Mouse (Mus musculus) hindbrain, postnatal 0 days (tissue): ENCODE data around the gene Gm20388. TPM values are rescaled to one million over a fixed set of nuclear protein-coding genes. Genes with fewer than 3 reads are reported as not detected.
A peak's percentile ranks its signal among the peaks of the same experiment; 100 is the strongest.

Experiments
- ATAC-seq: fragments of 200-750 bp; cut with Nextera tagmentation; 2 replicates; pipeline ENCODE4 v1.8.0; 2017; ENCODE audit warnings: mild to moderate bottlenecking, moderate TSS enrichment, moderate library complexity
- DNase-seq: peaks from one replicate; pipeline ENCODE4 v3.0.0-alpha.2; 2015; ENCODE audit warnings: low spot score
- H3K27ac ChIP-seq: fragments of 300-500 bp; sonication (generic); 2 replicates; pipeline ENCODE4 v1.5.1; 2014; ENCODE audit warnings: mild to moderate bottlenecking
- H3K27me3 ChIP-seq: fragments of 300-500 bp; sonication (generic); 2 replicates; pipeline ENCODE4 v1.6.1; 2014; ENCODE audit warnings: low read length, mixed read lengths; ENCODE audit not compliant: insufficient read depth
- H3K36me3 ChIP-seq: fragments of 300-500 bp; sonication (generic); 2 replicates; pipeline ENCODE4 v1.6.1; 2014; ENCODE audit warnings: low read length, mixed read lengths; ENCODE audit not compliant: insufficient read depth
- H3K4me1 ChIP-seq: fragments of 300-500 bp; sonication (generic); 2 replicates; pipeline ENCODE4 v1.6.1; 2014; ENCODE audit warnings: antibody characterized with exemption, low read length, mixed read lengths; ENCODE audit not compliant: insufficient read depth
- H3K4me2 ChIP-seq: fragments of 300-500 bp; sonication (generic); 2 replicates; pipeline ENCODE4 v1.6.1; 2014; ENCODE audit warnings: low read depth, mild to moderate bottlenecking, low read length, moderate library complexity, mixed read lengths
- H3K4me3 ChIP-seq: fragments of 300-500 bp; sonication (generic); 2 replicates; pipeline ENCODE4 v1.5.1; 2014; ENCODE audit warnings: low read length
- H3K9ac ChIP-seq: fragments of 300-500 bp; sonication (generic); replicated peaks from 2 replicates; pipeline ENCODE4 v1.6.1; 2014; ENCODE audit warnings: mild to moderate bottlenecking, low read length, moderate library complexity, mixed read lengths
- H3K9me3 ChIP-seq: fragments of 300-500 bp; sonication (generic); 2 replicates; pipeline ENCODE4 v1.6.1; 2016; ENCODE audit warnings: low read length, mixed read lengths
- CTCF ChIP-seq: IDR thresholded peaks from 2 replicates; pipeline ENCODE4 v1.5.1; 2016; ENCODE audit warnings: antibody characterized with exemption, control low read depth, low read depth
- WGBS: fragments of 180-500 bp; shearing (Covaris S2); extraction: QIAGEN DNeasy Blood & Tissue Kit; methylation state at CpG from one replicate; pipeline ENCODE4 v1.1.7; 2014; 5-methylcytosine and 5-hydroxymethylcytosine counted together
- polyA plus RNA-seq: library from polyadenylated mRNA; unstranded; fragments of >200 nt; fragmentation: Nextera tagmentation; extraction: Ambion mirVana; gene quantifications from 2 replicates; pipeline ENCODE4 v1.2.1, GENCODE M21; 2015
- total RNA-seq: library from RNA; depleted of rRNA; stranded (reverse); fragments of >200 nt; gene quantifications from 2 replicates; pipeline ENCODE4 v1.2.3, GENCODE M21; 2014

Gene Gm20388
- total and polyA plus RNA-seq, 2 experiments from 2014 or later, result 71.3 TPM; not detected in 1

DNA sequence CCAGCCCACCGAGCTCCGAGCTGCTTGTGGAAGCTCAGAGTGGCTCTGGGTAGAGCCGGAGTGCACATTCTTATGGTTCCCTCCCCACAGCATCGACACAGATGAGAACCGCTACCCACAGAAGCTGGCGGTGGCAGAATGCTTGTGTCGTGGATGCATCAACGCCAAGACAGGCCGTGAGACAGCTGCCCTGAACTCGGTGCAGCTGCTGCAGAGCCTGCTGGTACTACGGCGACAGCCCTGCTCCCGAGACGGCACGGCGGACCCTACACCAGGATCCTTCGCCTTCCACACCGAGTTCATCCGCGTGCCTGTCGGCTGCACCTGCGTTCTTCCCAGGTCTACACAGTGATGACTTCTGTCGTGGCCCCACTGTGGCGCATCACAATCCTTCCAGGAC lies 2512.6 kb downstream of the Gm20388 start:
- Histone ChIP-seq H3K27ac (no peak overlapping the region), H3K36me3 (0 out of 2 replicates have a peak, but pooled peaks cover 5% of the 10 kb centered on the region), H3K9me3 (no peaks in the 10 kb centered on the region), H3K4me3 (no peak overlapping the region), H3K4me2 (no peak overlapping the region), H3K4me1 (no peaks in the 10 kb centered on the region), H3K27me3 (no peaks in the 10 kb centered on the region), H3K9ac (no peak overlapping the region)
- DNase-seq (no peak), ATAC-seq (no peak)
- no peak for TF ChIP-seq CTCF
- 84% methylated on average over 24 of the region's 24 CpGs for WGBS

DNA sequence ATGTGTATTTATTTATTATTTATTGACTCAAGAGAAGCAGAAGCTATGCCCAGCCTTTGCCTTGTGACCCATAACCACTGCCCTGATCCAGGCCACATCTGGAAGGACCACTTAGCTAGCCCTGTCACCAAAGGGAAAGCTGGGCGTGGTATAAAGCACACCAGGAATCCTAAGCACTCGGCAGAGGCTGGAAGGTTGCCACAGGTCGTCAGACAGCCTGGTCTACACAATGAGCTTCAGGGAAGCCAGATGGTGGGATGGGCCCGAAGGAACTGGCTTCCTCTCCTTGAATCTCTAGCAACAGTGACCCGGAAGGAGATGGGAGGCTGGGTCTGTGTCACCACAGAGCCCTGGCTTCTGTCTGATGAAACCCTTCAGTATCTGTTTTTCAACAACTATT lies 2513.0 kb downstream of the Gm20388 start:
- H3K27ac ChIP-seq, result no peak overlapping the region
- 37% methylated on average over 5 of the region's 5 CpGs for WGBS
- no peaks in the 10 kb centered on the region for H3K27me3 ChIP-seq
- no peaks in the 10 kb centered on the region for H3K9me3 ChIP-seq
- no peaks in the 10 kb centered on the region for H3K4me1 ChIP-seq
- 0 out of 2 replicates have a peak, but pooled peaks cover 5% of the 10 kb centered on the region for H3K36me3 ChIP-seq
- DNase-seq, result peak; percentile 35
- no peak overlapping the region for H3K4me3 ChIP-seq
- TF ChIP-seq CTCF, result no peak
- ATAC-seq, result no peak
- no peak overlapping the region for H3K9ac ChIP-seq
- H3K4me2 ChIP-seq, result no peak overlapping the region

DNA sequence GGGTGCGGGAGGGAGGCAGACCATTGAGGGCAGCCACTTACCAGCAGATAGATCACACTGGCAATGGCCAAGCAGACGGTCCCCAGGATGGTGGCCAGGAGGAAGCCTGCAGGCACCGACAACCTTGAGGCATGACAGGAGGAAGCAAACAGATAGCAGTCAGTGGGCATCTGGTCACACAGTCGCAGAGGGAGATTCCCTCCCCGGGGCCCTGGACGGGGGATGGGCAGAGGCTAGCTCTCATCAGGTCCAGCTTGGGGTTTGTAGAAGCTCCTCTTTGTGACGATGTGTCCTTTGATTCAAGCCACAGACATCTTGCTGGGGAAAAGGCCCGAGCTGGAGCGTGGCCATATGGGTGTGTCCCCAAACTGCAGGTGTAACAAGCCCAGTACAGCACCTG lies 2515.5 kb downstream of the Gm20388 start:
- H3K9me3 ChIP-seq, result no peaks in the 10 kb centered on the region
- 72% methylated on average over 9 of the region's 9 CpGs for WGBS
- no peaks in the 10 kb centered on the region for H3K36me3 ChIP-seq
- no peaks in the 10 kb centered on the region for H3K4me1 ChIP-seq
- no peak overlapping the region for H3K9ac ChIP-seq
- no peak for ATAC-seq
- no peak for DNase-seq
- H3K4me2 ChIP-seq, result no peak overlapping the region
- H3K27me3 ChIP-seq, result no peaks in the 10 kb centered on the region
- no peak overlapping the region for H3K4me3 ChIP-seq
- no peak for TF ChIP-seq CTCF
- H3K27ac ChIP-seq, result no peak overlapping the region

- WGBS, result 82% methylated on average over 7 of the region's 7 CpGs
Measured at GRCm38 (mm10) chr8:122427607-122428006, 2517.0 kb downstream of the Gm20388 start.

GRCm38 (mm10) chr8:122428163-122428562 lies 2517.5 kb downstream of the Gm20388 start:
- Histone ChIP-seq H3K9me3 (no peaks in the 10 kb centered on the region), H3K9ac (no peak overlapping the region), H3K4me2 (no peak overlapping the region), H3K4me3 (no peak overlapping the region), H3K27ac (no peak overlapping the region), H3K36me3 (no peaks in the 10 kb centered on the region), H3K27me3 (no peaks in the 10 kb centered on the region), H3K4me1 (peaks cover 10% of the 10 kb centered on the region; the same call in 1 of the 2 replicates)
- no peak for ATAC-seq
- TF ChIP-seq CTCF, result no peak
- WGBS, result 92% methylated on average over 9 of the region's 9 CpGs
- no peak for DNase-seq

More at GRCm38 (mm10) chr8:122427607-122428006, 2517.0 kb downstream of the Gm20388 start:
- Histone ChIP-seq H3K4me1 (peaks cover 9% of the 10 kb centered on the region; the same call in 1 of the 2 replicates), H3K4me2 (no peak overlapping the region), H3K27me3 (no peaks in the 10 kb centered on the region), H3K27ac (no peak overlapping the region), H3K9me3 (no peaks in the 10 kb centered on the region), H3K4me3 (no peak overlapping the region), H3K36me3 (no peaks in the 10 kb centered on the region), H3K9ac (no peak overlapping the region)
- DNase-seq, result no peak
- ATAC-seq, result no peak
- TF ChIP-seq CTCF, result no peak

GRCm38 (mm10) chr8:122430058-122430636 lies 2519.5 kb downstream of the Gm20388 start:
- WGBS, result 84% methylated on average over 10 of the region's 10 CpGs
- Histone ChIP-seq H3K9ac (no peak overlapping the region), H3K4me3 (no peak overlapping the region), H3K9me3 (no peaks in the 10 kb centered on the region), H3K27ac (no peak overlapping the region), H3K4me2 (no peak overlapping the region), H3K36me3 (peaks cover 15% of the 10 kb centered on the region; the same call in 1 of the 2 replicates), H3K27me3 (no peaks in the 10 kb centered on the region), H3K4me1 (peaks cover 10% of the 10 kb centered on the region; the same call in 1 of the 2 replicates)
- no peak for TF ChIP-seq CTCF
- ATAC-seq (no peak), DNase-seq (no peak)

DNA sequence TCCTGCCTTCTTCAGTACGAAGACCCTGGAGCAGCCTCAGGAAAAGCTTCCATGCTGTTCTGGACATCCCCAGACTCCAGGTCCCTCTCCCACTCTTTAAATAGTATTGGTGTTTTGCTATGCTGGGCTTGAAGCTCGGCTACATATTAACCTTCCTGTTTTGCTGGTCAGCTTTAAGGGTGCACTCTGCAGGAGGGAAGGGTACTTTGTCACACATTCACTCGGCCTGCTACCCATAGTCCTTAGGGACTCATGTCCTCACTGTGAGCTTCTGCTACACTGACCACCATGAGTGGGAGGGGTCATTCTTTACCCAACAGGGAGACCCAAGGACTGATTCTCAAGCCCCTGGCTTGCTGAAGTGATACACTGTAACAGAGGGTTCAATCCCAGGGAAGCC lies 2520.0 kb downstream of the Gm20388 start:
- Histone ChIP-seq H3K4me2 (no peak overlapping the region), H3K36me3 (peaks cover 15% of the 10 kb centered on the region; the same call in 1 of the 2 replicates), H3K9ac (no peak overlapping the region), H3K9me3 (no peaks in the 10 kb centered on the region), H3K27me3 (no peaks in the 10 kb centered on the region), H3K27ac (no peak overlapping the region), H3K4me3 (no peak overlapping the region), H3K4me1 (peaks cover 10% of the 10 kb centered on the region; the same call in 1 of the 2 replicates)
- ATAC-seq (no peak), DNase-seq (no peak)
- 75% methylated on average over 3 of the region's 3 CpGs for WGBS
- no peak for TF ChIP-seq CTCF
